Comparison of ENCODE assay signal across 14 mouse cellular contexts in genomic region chr14:76713946-76714345, GRCm38 (mm10).
A peak's percentile ranks its signal among the peaks of the same experiment; 100 is the strongest.
DNase-seq lines count a peak whose midpoint lies in the region; ATAC-seq and TF ChIP-seq lines count a peak whose summit lies in the region.
"Had no signal": no experiment of that assay in that cellular context is flagged by ENCODE, and none has a peak within 500 bp of the region (broad histone marks: within the 10 kb centered on the region; RNA-seq: fewer than 3 reads in every experiment).

No protein-coding gene starts in this region.

- H3K79me2 ChIP-seq in liver, adult 2 months (ENCODE audit: control insufficient read depth, insufficient read depth, low read length): no peaks in the 10 kb centered on the region

- H3K4me1 ChIP-seq in intestine, embryonic 15.5 days (replicated peaks): peaks cover 6% of the 10 kb centered on the region; the same call in 1 of the 2 replicates
- peaks cover 7% of the 10 kb centered on the region for H3K4me1 ChIP-seq in intestine, postnatal 0 days (replicated peaks; ENCODE audit: control insufficient read depth, insufficient read depth, low read length)
- H3K4me1 ChIP-seq in liver, adult 2 months (ENCODE audit: control insufficient read depth, insufficient read depth, low read length): peaks cover 12% of the 10 kb centered on the region
- H3K4me1 ChIP-seq: midbrain, embryonic 13.5 days; neural tube, embryonic 12.5 days had no signal

- no peak overlapping the region for H3K4me2 ChIP-seq in intestine, embryonic 15.5 days (replicated peaks)
- no peak overlapping the region for H3K4me2 ChIP-seq in intestine, postnatal 0 days (replicated peaks; ENCODE audit: low read depth)
- H3K4me2 ChIP-seq: hindbrain, embryonic 14.5 days; midbrain, embryonic 13.5 days; neural tube, embryonic 12.5 days had no signal

- H3K27ac ChIP-seq in intestine, embryonic 15.5 days: no peak overlapping the region
- H3K27ac ChIP-seq in intestine, postnatal 0 days (ENCODE audit: low read depth, low read length): no peak overlapping the region
- H3K27ac ChIP-seq in liver, adult 2 months (replicated peaks; ENCODE audit: insufficient read depth, low read depth, low read length): no peak overlapping the region
- H3K27ac ChIP-seq: hindbrain, embryonic 14.5 days; midbrain, embryonic 13.5 days; neural tube, embryonic 12.5 days had no signal

- H3K4me3 ChIP-seq in intestine, embryonic 15.5 days (replicated peaks): no peak overlapping the region
- no peak overlapping the region for H3K4me3 ChIP-seq in intestine, postnatal 0 days (ENCODE audit: low read depth, low read length)
- no peak overlapping the region for H3K4me3 ChIP-seq in liver, adult 2 months (ENCODE audit: insufficient read depth, low read depth, low read length)
- H3K4me3 ChIP-seq: midbrain, embryonic 13.5 days; neural tube, embryonic 12.5 days had no signal

- WGBS in intestine, embryonic 15.5 days: 28% methylated on average over 7 of the region's 7 CpGs
- whole genome bisulfite sequencing in intestine, postnatal 0 days: 32% methylated on average over 7 of the region's 7 CpGs
- 11% methylated on average over 7 of the region's 7 CpGs for WGBS in liver, adult 2 months

- no peaks in the 10 kb centered on the region for H3K36me3 ChIP-seq in intestine, embryonic 15.5 days
- H3K36me3 ChIP-seq in intestine, postnatal 0 days (ENCODE audit: control insufficient read depth, insufficient read depth): no peaks in the 10 kb centered on the region
- H3K36me3 ChIP-seq in liver, adult 2 months (ENCODE audit: control insufficient read depth, insufficient read depth, low read length): no peaks in the 10 kb centered on the region
- H3K36me3 ChIP-seq: midbrain, embryonic 13.5 days; neural tube, embryonic 12.5 days had no signal

- no peak overlapping the region for H3K9ac ChIP-seq in intestine, embryonic 15.5 days
- no peak overlapping the region for H3K9ac ChIP-seq in intestine, postnatal 0 days (ENCODE audit: low read depth, low read length)
- H3K9ac ChIP-seq in liver, adult 2 months (ENCODE audit: low read depth, low read length): no peak overlapping the region
- H3K9ac ChIP-seq: hindbrain, embryonic 14.5 days; midbrain, embryonic 13.5 days; neural tube, embryonic 12.5 days had no signal

- H3K27me3 ChIP-seq in intestine, embryonic 15.5 days (replicated peaks): no peaks in the 10 kb centered on the region
- no peaks in the 10 kb centered on the region for H3K27me3 ChIP-seq in intestine, postnatal 0 days (replicated peaks; ENCODE audit: control insufficient read depth, insufficient read depth, low read length)
- H3K27me3 ChIP-seq in liver, adult 2 months (ENCODE audit: control insufficient read depth, insufficient read depth, low read length): no peaks in the 10 kb centered on the region
- H3K27me3 ChIP-seq: midbrain, embryonic 13.5 days; neural tube, embryonic 12.5 days had no signal

- TF ChIP-seq POLR2A in liver, adult 2 months (IDR thresholded peaks at IDR 0.05; ENCODE audit: extremely low read depth, insufficient read depth, low read length): no peak

- ATAC-seq in intestine, embryonic 15.5 days: peak; percentile 37; the same call in 1 of the 2 replicates
- ATAC-seq in intestine, postnatal 0 days: no peak
- ATAC-seq: midbrain, embryonic 13.5 days had no signal

- H3K9me3 ChIP-seq in intestine, embryonic 15.5 days: no peaks in the 10 kb centered on the region
- H3K9me3 ChIP-seq in intestine, postnatal 0 days (ENCODE audit: control insufficient read depth): no peaks in the 10 kb centered on the region
- H3K9me3 ChIP-seq: midbrain, embryonic 13.5 days; neural tube, embryonic 12.5 days had no signal

- TF ChIP-seq CTCF in intestine, postnatal 0 days (IDR thresholded peaks at IDR 0.05; ENCODE audit: low read depth): no peak
- no peak for TF ChIP-seq CTCF in liver, adult 2 months (IDR thresholded peaks at IDR 0.05; ENCODE audit: low read depth, low read length)

- peak; percentile 29 for DNase-seq in adrenal gland, adult 2 months
- no peak for DNase-seq in adrenal gland, postnatal 25 days
- DNase-seq in 416B (ENCODE audit: low read depth): peak; percentile 77
- peak; percentile 60 for DNase-seq in liver, adult 2 months (ENCODE audit: extremely low read depth, low read depth, low spot score)
- DNase-seq in urinary bladder, postnatal 36 days (ENCODE audit: low spot score in 2 of 2): no peak
- DNase-seq in gastrocnemius, postnatal 25 days: no peak
- DNase-seq: layer of hippocampus, adult 9-11 months; left cerebral cortex, postnatal 4 days; right cerebral cortex, adult 18-20 months had no signal

Comparison
In these comparisons a context has a peak if more than half of its experiments do, and no peak if none do; other contexts are left out.
1. DNase-seq: peak in adrenal gland, adult 2 months (single experiment), 416B (single experiment) and liver, adult 2 months (single experiment); none in adrenal gland, postnatal 25 days (single experiment), urinary bladder, postnatal 36 days (0 of 2) and gastrocnemius, postnatal 25 days (single experiment).